Mouse (Mus musculus): ENCODE measurements around the gene Sardh. TPM values are rescaled to one million over a fixed set of nuclear protein-coding genes. Genes with fewer than 3 reads are reported as not detected.

The Sardh gene
- polyA plus RNA-seq, 1 experiment: 12.3 TPM

GRCm38 (mm10) chr2:27141950-27142693 lies 106.0 kb downstream of the Sardh start, which contains the start of gene Fam163b:
Gene Fam163b (minus strand): TSS chr2:27142491.
- Histone ChIP-seq H3K27ac (ENCODE audit: control insufficient read depth, insufficient read depth, low read length) (no peak within 1 kb of the TSS), H3K4me3 (ENCODE audit: control insufficient read depth, insufficient read depth, low read length) (peak within 1 kb of the TSS; percentile 42), H3K27me3 (ENCODE audit: control insufficient read depth, insufficient read depth, low read length) (no peaks in the 10 kb centered on the region), H3K4me1 (replicated peaks; ENCODE audit: control insufficient read depth, insufficient read depth, low read length) (peaks cover 28% of the 10 kb centered on the region), H3K36me3 (ENCODE audit: control insufficient read depth, insufficient read depth, low read length) (no peaks in the 10 kb centered on the region)
- 3% methylated on average over 60 of the region's 62 CpGs for WGBS
- peak; percentile 62 for DNase-seq
- TF ChIP-seq CTCF (IDR thresholded peaks at IDR 0.05; ENCODE audit: borderline replicate concordance, control insufficient read depth, extremely low read depth, insufficient read depth, low read length, poor library complexity) (no peak), POLR2A (IDR thresholded peaks at IDR 0.05; ENCODE audit: control insufficient read depth, extremely low read depth, insufficient read depth, low read length, poor library complexity) (no peak)

Other genes starting within 250 kb of the Sardh start
- 58.9 and 63.9 TPM in 2 replicates for gene Cacfd1, start 238.4 kb downstream of the Sardh start, polyA plus RNA-seq (2012; rRNA removed)
- 14.0 and 17.5 TPM in 2 replicates for gene Slc2a6, start 220.3 kb downstream of the Sardh start, polyA plus RNA-seq (2012; rRNA removed)
- 0.61 and 0.81 TPM in 2 replicates for gene Mymk, start 176.2 kb downstream of the Sardh start, polyA plus RNA-seq (2012; rRNA removed)
- gene Adamtsl2, start 169.0 kb downstream of the Sardh start, polyA plus RNA-seq (2012; rRNA removed): 16.1 and 16.5 TPM in 2 replicates
- gene Fam163b, start 105.8 kb downstream of the Sardh start, polyA plus RNA-seq (2012; rRNA removed): 7.8 and 13.3 TPM in 2 replicates
- 0.41 and 0.69 TPM in 2 replicates for gene Dbh, start 83.1 kb downstream of the Sardh start, polyA plus RNA-seq (2012; rRNA removed)
- 48.0 and 50.4 TPM in 2 replicates for gene Vav2, start 178.7 kb upstream of the Sardh start, polyA plus RNA-seq (2012; rRNA removed)
- gene Brd3os, start 194.0 kb upstream of the Sardh start, polyA plus RNA-seq (2012; rRNA removed): 1.9 and 2.0 TPM in 2 replicates

Data from thymus, adult 2 months (tissue).